Mouse (Mus musculus) heart, adult 9 months (tissue): ENCODE data around the gene Pfdn2.

Experiments used
- DNase-seq, 2 experiments: peaks; one replicate each; pipeline ENCODE4 v3.0.0; 2022; ENCODE audit warnings: low spot score in 2 of 2

Pfdn2 gene

DNA sequence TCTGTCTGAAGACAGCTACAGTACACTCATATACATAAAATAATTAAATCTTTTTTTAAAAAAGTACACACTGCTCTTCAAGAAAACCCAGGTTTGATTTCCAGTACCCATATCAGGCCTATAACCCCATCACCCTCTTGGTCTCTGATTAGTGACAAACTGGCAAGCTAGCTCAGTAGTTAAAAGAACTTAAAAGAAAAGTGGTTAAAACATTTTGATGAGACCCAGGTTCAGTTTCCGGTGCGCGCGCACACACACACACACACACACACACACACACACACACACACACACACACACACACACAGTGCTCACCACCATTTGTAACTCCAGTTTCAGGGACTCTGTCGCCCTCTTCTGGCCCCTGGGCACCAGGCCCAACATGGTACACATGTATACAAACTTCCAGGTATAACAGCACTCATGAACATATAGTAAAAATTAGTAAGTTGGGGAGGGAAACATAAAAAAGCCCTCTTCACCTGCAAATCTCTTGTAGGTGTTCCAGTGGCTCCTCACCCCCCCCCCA, 10.4 kb downstream of the Pfdn2 start:
- no peak for DNase-seq

DNA sequence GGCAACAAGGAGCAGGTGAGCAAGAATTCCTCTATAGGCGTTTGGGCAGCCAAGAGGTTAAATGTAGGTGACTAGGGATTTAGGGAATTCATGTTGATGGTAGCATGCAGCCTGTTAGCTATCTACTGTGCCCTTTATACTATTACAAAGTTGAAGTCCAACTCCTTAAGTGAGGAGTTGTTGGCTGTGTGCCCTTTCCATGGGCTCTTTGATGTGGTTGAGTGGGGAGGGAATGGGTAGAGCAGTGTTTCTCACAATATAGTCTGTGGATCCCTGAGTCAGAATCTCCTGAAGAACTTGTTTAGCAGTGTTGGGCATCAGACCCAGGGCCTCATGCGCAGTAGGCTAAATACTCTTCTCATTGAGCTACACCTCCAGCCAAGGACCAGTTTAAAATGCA, 11.3 kb downstream of the Pfdn2 start:
- DNase-seq, result no peak

DNA sequence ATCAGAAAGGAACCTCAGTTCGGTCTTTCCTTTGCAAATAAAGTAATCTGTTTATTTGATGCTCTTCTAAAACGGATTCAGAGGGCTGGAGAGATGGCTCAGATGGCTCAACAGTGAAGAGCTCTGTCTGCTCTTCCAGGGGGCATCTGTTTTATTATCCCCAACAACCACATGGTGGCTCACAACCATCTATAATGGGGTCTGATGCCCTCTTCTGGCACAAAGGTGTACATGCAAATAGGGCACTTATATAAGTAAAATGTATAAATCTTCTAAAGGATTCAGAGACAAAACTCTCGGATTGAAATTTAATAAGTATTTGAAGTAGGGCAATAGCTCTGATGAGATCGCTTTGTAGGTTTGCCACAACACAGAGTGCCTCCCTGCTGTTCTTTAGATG, 13.0 kb downstream of the Pfdn2 start:
- DNase-seq, result no peak

DNA sequence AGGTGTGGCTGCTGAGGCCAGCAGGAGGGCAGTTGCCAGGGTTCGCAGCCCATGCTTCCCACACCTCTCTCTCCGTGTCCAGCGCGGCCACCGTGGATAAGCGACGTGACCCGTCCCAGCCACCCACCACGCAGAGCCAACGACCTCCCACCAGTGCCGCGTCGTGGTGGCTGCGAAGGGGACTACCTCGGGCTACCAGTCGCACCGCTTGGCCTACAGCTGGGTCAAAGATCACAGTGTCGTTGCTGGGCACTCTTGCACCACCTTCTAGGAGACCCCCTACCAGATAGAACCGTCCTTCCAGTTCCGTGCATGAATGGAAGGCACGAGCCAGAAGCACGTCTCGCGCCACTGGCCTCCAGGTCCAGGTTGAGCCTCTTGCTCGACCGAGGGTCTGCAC, 14.8 kb downstream of the Pfdn2 start:
- DNase-seq, result no peak

DNA sequence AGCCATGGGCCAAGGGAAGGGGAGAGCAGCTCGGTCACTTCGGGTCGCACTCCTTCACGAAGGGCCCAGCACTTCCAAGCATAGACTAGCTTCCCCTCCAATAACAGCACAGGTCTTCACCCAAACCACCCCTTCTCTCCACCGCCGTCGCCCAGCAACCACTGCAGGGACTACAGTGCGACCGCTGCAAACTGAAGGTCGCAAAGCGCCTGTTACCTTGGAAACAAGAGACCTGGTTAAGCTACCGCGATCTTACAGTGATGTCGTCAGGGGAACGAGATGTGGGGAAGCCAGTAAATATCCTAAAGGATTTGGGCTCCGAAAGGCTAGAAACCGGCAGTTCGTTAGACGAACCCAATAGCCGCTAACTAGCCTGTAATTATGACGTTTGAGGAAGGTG, 15.2 kb downstream of the Pfdn2 start, which contains the start of gene Klhdc9:
TSS of gene Klhdc9 (minus strand) at position 143 of the 400 bp plus-strand sequence.
- peak; percentile 74 to 89 for DNase-seq

DNA sequence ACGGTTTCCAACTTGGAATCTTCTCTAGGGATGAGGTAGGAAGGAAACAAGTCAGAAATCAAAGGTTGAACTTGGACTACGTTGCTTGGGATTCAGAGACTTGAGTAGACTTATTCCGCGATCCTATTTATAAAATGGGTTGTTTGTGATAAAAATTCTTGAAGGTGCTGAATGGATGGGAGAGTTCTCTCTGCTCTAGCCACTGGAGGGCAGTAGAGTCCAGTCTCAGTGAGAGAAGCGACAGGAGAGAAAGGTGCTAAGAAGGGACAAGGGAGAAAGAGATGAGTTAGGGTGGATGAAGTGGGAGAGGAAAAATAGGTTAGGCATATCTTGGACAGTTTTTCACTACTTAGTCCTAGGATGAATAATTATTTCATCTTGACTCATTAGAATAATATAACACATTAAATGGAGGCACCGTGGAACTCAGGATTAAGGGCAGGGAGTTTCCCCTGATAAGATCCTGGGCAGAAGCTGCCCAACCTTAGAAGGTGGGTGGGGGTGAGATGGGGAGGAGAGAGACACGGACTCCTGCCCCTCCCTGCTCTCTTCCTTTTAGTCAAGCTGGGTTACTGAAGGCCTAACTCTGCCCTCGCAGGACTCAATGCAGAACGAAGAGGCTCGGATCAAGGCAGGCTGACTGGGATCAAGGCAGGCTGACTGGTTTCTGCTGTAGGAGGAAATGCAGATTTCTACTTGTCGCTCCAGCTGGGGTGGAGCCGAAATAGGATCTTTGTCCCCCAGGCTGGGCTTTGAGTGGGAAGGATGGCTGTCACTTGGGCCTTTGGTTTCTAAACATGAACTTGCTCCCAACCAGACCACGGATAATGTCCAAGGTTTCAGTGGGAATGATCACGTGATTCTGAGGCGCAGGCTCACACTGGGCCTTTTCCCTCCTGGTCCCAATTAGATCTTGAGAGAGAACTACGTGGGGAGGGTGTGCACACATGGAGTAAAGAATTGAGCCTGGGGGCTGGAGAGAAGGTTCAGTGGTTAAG, 15.9 kb downstream of the Pfdn2 start:
- peak in 1 of 2 experiments; percentile 65 for DNase-seq

DNA sequence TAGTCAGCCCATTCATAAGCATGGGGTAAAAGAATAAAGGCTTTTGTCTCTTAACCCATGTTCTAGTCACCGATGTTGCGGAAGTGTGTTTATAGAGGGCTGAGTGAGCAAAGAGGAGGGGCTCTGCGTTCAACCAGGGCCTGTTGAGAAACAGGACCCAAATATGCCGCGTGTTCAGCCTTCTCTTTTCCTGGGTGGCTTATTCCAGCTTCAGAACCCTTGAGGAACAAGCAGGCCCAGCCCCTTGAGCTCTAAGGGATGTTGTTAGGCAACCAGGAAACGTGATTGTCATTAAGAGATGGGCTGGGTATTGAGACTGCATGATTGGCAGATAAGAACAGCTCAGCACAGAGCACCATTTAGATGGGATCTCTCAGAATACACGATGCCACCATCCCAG, 20.5 kb downstream of the Pfdn2 start:
- no peak for DNase-seq

DNA sequence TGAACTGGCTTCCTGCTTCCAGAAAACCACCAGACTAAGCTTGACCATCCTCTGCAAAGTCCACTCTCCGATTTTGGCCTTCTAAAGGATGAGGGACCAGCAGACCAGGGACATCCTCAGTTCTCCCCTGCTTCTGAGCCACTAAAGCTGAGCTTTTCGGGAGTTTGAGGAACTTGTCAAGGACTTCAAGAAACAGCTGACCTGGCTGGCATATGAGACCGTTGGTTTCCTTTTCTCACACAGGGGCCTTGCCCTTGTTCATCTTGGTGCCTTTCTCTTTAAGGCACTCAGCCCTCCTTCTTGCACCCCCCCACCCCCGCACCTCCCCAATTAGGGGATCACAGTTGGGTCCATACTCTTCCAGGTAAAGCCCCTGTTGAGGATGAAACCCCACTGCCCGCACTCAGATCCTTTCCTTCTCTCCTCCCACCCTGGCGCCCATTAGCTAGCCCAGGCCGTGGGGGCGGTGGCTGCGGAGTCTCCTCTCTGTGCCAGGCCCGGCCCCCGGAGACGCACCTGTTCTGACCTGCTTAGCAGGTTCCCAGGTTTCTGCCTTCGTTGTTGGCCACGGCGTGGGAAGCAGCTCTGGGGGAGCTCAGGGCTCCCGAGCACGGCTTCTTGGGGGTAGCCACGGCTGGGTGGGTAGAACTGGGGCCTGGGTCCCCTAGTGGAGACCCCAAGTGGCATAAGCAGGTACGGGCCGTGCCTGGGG, 24.5 kb downstream of the Pfdn2 start, which contains the start of gene Nectin4:
TSS of gene Nectin4 (plus strand) at position 255 of the 712 bp plus-strand sequence.
- DNase-seq, result no peak

DNA sequence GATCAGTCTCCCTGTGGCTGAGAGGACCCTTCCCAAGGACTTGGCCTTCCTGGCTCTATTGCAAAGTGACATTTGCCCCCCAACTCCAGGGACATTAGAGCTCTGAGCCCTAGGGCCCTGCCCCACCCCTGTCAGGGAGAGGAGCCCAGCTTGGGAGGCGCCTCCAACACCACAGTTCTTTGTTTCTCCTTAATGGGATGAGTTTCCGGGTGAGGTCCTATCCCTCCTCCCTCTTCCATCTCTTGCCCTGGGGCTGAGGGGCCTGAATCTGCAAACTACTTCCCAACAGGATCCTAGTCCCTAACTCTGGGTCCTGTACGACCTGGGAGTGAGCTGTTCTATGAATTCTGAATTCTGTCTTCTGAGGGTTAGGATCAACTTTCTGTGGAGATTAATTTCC, 27.4 kb downstream of the Pfdn2 start:
- no peak for DNase-seq

DNA sequence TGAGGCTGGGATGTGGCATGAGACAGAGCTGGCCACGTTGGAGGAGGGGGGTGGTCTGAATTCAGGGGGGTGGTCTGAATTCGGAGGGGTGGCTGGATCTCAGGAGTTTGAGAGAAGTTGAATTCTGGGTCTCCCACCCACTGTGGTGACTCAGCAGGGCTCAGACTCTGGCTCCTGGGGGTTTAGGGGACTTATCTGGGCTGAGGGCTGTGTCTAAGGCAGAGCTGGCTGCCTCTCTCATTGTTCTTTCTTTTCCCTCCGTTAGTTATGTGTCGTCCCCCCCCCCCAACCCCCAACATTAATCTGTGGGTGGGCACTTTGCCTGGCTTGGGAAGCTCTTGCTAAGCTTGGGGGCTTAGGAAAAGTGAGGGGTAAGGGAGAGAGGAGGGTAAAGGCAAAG, 28.5 kb downstream of the Pfdn2 start:
- DNase-seq, result no peak

DNA sequence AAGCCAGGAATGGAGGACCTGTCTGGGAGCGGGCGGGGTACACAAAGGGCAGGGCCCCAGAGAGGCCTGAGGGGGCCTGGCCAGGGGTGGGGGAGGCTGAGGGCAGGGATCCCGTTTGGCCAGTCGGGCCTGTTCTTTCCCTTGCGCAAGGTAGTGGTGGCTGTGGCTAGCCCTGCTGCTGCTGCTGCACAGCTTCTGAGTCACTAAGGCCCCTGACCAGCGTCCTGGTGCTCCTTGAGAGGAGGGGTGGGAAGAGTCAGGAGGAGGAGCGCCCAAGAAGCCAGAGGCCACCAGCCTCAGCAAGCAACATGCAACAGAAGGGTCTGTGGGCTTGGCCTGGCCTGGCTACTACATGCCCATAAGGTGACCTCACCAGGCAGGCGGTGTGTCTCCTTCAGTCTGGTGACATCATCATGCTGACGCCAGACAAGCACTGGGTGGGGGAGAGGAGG, 30.2 kb downstream of the Pfdn2 start:
- DNase-seq, result no peak

DNA sequence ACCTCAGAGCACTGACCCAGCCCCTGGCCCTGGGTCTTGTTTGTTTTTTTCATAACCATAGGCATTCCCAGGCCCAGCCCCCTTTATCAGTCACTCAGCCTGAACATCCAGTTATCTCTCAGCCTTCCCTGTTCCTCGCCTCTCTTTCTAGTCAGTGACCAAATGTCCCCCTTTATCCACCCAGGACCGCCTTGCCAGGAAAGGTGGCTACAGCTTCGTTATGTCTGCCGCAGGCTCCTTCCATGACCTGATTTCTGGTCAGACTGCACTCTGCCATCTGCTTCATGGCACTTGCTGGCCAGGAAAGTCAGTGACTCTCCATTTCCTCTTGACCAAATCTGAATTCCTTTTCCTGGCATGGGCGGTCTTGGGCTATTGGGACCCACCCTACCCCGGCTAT, 32.8 kb downstream of the Pfdn2 start:
- DNase-seq, result no peak

DNA sequence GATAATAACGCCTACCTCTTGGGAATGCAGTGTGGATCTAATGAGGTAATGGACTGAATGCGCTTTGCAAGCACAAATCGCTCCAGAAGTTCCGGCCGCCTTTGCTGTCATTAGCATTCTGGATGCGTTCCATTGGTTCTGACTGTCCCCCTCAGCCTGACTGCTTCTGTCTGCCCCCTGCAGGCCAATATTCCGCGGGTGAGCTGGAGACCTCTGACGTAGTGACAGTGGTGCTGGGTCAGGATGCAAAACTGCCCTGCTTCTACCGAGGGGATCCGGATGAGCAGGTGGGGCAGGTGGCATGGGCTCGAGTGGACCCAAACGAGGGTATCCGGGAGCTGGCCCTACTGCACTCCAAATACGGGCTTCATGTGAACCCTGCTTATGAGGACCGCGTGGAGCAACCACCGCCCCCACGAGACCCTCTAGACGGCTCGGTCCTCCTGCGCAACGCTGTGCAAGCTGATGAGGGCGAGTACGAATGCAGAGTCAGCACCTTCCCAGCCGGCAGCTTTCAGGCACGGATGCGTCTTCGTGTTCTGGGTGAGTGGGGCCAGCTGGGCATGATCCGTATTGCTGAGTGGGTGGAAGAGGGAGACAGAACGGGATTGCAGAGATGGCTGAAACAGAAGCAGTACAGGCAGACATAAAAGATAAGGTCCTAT, 34.6 kb downstream of the Pfdn2 start:
- DNase-seq, result peak; percentile 75 to 78

DNA sequence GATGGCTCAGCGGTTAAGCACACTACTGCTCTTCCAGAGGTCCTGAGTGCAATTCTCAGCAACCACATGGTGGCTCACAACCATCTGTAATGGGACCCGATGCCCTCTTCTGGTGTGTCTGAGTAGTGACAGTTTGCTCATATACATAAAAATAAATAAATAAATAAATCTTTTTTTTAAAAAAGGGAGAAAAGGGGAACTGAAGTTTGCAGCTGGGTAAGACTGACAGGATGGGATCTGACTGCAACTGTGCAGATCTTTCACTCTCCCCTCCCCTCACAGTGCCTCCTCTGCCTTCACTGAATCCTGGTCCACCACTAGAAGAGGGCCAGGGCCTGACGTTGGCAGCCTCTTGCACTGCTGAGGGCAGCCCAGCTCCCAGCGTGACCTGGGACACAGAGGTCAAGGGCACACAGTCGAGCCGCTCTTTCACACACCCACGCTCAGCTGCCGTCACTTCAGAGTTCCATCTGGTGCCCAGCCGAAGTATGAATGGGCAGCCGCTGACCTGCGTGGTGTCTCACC, 36.7 kb downstream of the Pfdn2 start:
- DNase-seq, result no peak

DNA sequence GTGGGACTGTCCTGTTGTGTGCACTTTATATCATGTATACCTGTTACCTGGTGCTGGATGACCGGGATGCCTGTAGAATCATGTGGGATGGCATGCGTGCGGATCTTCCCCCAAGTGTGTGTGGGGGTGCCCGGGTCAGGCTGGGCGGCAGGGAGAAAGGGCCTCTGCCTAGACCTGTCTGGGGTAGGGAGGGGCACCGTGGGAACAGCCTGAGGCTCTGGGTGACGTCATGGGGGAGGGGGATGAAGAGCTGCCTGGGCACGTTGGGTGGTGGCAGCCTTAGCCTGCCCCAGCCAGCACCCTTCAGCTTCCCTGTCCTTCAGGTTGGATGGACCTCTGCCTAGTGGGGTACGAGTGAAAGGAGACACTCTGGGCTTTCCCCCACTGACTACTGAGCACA, 38.9 kb downstream of the Pfdn2 start:
- DNase-seq, result no peak

DNA sequence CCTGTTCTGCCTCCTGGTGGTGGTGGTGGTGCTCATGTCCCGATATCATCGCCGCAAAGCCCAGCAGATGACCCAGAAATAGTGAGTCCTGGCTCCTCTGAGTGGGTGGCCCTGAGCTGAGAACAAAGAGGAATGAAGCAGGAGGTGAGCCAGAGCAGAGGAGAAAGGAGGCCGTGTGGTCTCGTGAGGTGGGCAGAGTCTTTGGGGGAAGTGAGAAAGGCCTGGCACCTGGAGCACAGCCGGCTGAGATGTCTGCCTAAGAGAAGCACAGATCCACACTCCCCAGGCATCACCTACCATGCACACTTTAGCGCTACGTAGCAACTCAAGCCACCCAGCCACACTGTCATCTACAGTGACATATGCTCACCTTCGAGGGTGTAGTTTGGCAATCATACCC, 39.7 kb downstream of the Pfdn2 start:
- no peak for DNase-seq

DNA sequence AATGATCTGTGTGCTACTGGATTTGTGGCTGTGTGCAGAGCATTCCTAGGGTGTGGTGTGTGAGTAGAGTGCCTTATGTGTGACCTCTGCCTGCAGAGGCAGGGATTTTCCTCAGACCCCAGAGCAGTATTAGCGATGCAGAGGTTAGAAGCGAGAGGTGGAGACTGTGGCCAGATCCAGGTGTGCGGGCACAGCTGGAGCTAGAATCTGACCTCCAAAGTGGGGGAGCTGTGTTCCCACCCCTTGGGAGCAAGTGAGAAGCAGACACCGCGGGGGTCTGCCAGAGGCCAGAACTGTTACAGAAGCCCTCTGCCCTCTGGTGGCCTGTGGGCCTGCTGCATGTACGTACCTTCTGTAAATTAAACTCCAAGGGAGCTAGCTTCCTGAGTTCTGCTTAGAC, 41.6 kb downstream of the Pfdn2 start:
- DNase-seq, result no peak

DNA sequence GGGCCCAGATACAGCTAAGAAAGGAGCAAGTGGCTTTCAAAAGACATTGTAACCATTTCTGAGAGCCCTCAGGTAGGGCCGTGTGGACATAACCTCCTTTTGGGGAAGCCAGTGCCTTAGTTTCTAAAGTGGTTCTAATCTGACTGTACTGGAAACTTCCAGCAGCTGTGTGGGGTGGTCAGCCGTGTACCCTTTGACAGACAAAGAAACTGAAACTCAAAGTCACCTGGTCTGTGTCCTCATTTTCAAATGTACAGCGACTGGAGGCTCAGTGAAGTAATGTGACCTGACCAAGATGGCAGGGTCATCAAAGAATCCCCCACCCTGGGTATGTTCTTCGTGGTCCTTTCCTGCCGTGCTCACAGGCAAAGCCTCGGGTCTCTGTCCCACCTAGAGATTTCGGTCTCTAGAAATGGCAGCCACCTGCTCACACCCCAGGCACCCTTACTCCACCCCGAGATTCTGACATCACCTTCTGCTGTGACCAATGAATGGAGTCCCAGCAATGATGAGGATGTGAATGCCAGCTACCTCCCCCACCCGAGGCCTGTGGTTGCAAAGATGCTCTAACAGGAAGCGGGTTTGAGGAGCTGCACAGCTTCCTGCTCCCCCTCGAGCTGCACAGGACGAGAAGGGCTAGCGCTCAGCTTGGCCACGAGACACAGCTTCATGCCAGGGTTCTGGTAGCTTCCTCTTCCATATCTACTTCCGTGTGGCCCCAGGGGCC, 43.1 kb downstream of the Pfdn2 start, which contains the start of gene Arhgap30:
TSS of gene Arhgap30 (plus strand) at position 579 of the 727 bp plus-strand sequence.
- DNase-seq, result peak; percentile 49 to 82

DNA sequence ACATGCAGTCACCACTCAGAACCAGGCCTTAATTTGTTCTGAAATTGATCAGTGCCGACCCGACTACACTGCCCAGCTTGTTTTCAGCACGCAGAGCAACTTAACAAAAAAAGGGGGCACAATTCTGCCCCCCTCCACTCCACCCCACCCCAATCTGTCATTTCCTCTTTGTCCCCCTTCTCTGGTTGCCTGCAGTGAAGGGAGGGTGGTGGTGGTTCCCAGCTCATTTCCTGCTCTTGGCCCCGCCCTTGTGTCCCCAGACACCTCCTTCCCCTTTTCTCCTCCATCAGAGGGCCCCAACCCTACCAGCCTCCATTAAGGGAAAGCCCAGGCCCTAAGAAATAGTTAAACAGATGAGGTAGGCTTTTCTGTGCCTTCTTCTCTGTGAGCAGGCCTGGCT, 44.6 kb downstream of the Pfdn2 start:
- DNase-seq, result peak; percentile 34 to 62

DNA sequence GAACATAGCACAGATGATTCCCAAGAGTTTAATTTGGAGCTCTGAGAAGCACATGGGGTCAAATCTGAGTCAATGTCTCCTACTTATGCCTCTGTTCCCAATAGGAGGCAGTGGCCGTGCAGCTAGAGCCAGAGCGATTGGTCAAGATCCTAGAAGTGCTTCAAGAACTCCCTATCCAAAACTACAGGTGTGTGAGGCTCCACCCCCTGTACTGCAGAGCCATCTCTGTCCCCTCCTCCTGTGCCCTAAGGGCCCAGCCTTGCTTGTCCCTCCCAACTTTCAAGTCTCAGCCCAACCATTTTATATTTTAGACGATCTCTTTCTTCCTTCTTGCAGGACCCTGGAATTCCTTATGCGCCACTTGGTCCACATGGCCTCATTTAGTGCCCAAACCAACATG, 56.4 kb downstream of the Pfdn2 start:
- DNase-seq, result no peak

DNA sequence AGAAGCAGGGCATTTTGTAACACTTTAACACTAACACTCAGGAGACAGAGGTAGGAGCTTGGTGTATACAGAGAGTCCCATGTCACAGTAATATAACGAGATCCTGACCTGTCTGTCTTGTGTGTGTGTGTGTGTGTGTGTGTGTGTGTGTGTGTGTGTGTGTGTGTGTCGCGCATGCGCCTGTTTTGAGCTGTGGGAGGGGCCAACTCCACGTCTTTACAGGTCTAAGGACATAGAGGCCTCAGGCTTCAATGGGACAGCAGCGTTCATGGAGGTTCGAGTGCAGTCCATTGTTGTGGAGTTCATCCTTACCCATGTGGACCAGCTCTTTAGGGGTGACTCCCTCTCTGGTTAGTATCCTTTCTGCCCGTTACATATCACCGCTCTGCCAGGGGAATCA, 57.5 kb downstream of the Pfdn2 start:
- no peak for DNase-seq
